Mouse (Mus musculus): ENCODE data around the gene Tusc2.

Tusc2 gene

DNA sequence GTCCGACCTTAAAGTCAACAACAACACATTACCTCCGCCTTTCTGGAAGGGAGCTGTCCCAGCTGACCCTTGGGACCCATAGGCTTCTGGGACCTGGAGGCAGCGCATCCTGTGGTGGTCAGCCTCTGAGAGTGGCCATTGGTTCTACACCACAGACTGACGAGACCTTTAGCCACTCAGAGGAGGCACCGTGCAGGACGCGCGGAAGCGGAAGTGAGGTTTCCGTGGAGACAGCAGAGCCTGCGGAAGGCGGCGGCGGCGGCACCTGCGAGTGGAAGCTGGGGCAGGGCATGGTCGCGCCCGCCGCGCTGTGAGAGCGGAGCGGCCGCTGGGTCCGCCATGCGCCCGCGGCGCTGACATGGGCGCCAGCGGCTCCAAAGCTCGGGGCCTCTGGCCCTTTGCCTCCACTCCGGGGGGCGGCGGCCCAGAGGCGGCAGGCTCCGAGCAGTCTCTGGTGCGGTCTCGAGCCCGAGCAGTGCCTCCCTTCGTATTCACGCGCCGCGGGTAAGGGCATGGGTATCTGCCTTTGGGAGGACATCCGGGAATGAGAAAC, at the start of gene Tusc2:
TSS of gene Tusc2 (plus strand) at position 227 of the 553 bp plus-strand sequence.
- in situ Hi-C loops (cut with MboI) = no loop called here

GRCm38 (mm10) chr9:107514303-107514955, 48.6 kb upstream of the Tusc2 start:
- in situ Hi-C loops (cut with MboI) = no loop called here

GRCm38 (mm10) chr9:107520331-107520730, 42.7 kb upstream of the Tusc2 start:
- in situ Hi-C loops (cut with MboI) = no loop called here

- in situ Hi-C loops (cut with MboI) = no loop called here
Observed at GRCm38 (mm10) chr9:107521190-107521589, 41.9 kb upstream of the Tusc2 start.

DNA sequence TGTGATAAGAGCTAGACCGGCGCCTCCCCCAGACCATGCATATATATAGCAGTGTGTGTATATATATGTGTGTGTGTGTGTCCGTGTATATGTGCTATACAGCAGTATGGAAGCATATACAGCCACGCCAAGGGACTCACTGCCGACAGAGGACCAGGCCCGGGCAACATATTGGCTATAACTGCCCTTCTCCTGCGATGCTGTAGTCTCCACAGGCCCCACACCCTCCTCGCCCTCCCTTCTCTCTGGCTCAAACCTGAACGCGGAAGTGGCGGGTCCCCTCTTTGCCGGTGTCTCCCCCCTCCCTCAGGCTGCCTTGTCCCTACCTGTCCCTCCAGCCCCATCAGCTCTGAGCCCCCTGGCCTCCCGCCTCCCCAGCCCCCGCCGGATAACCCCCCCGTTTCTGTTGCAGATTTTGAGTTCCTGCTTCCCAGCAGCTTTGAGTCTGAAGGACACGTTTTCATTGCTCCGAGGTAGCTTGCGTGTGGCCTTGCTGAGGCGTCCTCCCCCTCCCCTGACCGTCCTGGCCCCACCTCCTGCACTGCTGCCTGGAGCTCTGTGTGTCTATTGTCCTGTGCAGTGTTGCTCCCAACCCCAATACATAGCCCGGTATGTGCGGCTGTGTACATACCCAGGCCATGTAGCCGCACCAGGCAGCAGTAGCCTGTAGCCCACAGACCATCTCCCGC, 41.2 kb upstream of the Tusc2 start:
- in situ Hi-C loops (cut with MboI) = no loop called here

DNA sequence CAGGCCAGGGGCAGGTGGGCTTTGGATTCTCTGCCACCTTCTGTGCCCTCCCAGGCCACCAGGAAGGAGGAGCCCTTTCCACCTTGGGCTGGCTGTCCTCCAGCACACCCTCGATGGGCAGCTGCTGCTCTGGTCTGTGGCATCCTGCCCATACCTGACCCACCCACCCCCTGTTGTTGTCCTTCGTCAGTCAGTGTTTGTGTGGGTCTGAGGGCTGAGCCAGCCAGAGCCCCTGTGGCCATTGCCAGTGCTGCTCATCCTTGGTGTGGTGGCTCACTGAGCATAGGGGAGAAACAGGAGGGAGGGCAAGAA, 40.7 kb upstream of the Tusc2 start:
- in situ Hi-C loops (cut with MboI) = no loop called here

DNA sequence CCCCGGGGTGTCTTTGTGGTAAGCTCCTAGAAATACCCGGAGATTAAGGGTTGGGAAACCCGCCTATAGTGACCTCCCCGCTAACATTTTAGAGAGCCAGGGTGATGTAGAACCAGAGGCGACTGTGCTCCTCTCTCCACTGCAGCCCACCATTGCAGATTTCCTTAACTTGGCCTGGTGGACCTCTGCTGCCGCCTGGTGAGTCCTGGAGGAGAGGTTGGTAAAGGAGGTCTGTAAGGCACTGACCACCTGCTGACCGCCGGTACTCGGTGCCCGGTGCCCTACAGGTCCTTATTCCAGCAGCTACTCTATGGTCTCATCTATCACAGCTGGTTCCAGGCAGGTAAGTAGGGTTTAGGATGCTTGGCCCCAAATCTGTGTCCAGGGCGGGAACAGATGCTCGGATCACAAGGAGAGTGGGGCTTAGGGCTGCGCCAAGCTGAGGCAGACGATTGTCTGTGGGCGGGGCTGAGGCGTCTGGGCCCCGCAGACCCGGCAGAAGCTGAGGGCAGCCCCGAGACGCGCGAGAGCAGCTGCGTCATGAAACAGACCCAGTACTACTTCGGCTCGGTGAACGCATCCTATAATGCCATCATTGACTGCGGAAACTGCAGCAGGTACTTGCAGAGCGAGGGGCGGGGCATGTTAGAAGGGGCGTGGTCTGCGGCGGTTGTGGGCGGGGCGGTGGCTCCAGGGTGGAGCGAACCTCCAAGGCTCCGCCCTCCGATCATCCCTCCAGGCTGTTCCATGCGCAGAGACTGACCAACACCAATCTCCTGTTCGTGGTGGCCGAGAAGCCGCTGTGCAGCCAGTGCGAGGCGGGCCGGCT, 36.6 kb upstream of the Tusc2 start:
- in situ Hi-C loops (cut with MboI) = no loop called here

DNA sequence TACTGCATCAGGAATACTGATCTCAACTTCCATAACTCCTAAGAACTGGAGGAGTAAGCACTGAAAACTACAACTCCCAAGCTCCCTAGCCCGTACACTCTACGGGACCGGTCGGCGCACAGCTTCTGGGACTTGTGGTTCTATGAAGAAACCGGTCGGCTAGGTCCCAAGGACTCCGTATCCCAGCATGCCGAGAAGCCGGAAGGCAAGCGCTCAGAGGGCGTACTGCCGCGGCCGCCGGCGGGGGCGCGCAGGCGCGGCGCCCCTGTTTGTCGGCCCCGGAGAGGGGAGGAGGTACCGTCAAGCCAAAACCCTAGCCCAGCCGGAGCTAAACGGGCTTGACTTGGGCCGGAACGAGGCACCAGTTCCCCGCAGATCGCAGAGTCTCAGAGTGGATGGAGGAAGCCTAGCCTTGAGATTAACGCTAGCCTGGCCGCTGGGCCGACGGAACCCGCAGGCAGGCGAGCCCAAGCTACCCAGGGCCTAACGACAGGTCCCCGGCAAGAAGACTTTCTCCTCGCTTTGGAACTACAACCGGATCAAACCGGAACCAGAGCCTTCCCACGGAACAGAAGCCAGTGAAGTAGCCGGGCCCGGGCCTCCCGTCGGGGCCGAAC, 29.2 kb upstream of the Tusc2 start, which contains the start of gene Tmem115:
TSS of gene Tmem115 (plus strand) at position 155 of the 617 bp plus-strand sequence.
- in situ Hi-C loops (cut with MboI) = no loop called here

DNA sequence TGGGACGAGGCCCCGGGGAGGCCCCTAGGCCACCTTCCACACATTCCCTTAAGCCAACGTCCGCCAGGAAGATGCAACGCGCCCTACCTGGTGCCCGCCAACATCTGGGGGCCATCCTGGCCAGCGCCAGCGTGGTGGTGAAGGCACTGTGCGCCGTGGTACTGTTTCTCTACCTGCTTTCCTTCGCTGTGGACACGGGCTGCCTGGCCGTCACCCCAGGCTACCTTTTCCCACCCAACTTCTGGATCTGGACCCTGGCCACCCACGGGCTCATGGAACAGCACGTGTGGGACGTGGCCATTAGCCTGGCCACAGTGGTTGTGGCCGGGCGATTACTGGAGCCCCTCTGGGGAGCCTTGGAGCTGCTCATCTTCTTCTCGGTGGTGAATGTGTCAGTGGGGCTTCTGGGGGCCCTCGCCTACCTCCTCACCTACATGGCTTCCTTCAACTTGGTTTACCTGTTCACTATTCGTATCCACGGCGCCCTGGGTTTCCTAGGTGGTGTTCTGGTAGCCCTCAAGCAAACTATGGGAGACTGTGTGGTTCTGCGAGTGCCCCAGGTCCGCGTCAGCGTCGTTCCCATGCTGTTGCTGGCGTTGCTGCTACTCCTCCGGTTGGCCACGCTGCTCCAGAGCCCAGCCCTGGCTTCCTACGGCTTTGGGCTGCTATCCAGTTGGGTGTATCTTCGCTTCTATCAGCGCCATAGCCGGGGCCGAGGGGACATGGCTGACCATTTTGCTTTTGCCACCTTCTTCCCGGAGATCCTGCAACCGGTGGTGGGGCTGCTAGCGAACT, 28.4 kb upstream of the Tusc2 start:
- in situ Hi-C loops (cut with MboI) = no loop called here

DNA sequence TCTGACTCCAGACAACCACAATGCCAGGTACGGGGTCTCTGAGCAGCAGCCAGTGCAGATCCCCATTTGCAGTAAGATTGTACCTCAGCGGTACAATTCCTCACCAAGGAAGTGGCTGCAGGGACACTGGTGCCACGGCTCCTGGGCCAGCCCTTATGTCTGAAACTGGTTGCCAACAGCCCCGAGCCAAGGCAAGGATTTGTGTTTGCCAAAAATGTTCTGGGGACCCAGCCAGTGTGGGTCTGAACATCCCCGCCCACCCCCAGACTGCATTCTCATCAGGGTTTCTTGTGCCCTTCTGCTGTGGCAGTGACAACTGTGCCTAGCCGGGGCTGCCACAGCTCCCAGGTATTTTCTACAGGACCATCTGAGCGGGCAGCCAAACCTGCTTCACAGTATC, 24.8 kb upstream of the Tusc2 start:
- in situ Hi-C loops (cut with MboI) = no loop called here

GRCm38 (mm10) chr9:107538711-107539110, 24.3 kb upstream of the Tusc2 start:
- in situ Hi-C loops (cut with MboI) = no loop called here

- in situ Hi-C loops (cut with MboI) = no loop called here
Observed at GRCm38 (mm10) chr9:107539940-107540339, 23.1 kb upstream of the Tusc2 start.

- in situ Hi-C loops (cut with MboI) = no loop called here
Observed at GRCm38 (mm10) chr9:107540420-107540819, 22.6 kb upstream of the Tusc2 start.

DNA sequence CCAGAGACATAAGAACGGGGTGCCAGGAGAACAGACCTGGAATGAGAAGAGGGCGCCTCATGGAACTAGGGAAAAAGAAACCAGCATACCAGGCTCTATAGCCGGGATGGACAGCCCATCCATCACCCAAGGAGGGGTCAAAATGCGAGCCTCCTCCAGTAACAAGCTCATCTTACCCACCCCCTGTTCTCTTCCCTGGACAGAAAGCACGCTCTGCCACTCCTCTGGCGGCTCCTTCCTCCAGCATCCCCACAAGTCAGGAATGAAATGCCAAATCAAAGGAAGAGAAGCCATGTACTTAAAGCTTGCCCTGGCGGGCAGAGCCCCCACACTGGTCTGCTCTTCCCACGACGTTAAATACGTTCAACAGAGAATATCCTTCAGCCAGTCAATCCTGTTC, 22.1 kb upstream of the Tusc2 start:
- in situ Hi-C loops (cut with MboI) = no loop called here

DNA sequence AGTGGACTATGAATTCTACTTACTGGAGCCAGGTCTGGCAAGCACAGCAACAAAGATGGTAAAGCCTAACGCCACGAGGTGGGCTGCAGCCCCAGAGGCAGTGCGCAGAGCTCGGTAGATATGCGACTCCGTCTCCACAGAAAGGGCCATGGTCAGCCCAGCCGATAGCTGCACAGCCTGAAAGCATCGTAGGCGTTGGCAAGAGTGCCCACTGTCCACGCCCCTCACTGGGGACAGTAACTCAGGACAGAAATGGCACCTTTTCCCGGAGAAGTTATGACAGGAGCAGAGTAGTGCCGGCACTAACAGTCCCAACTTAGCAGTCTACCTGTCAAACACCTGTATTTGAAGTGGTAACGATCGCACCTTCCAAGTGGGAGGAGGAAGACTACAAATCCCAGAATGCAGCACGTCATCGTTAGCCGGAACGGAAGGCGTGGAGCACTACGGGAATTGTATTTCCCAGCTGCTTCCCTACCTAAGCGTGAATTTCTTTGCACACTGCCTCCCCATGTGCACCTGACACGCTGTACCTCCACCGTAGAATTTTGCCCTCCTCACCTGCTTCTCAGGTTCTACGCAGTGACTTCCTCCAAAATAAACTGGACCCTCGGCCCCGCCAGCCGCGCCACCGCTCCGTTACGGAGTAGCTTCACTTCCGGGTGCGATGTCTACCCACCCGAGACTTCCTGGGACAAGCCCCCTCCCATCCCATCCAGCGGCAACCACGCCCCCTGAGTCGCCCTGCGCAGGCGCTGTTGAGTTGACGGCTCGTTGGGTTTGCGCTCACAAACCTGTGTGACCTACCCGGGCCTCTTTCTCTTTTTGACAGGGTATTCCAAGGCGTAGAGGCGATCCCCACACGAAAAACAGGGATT, 21.3 kb upstream of the Tusc2 start, which contains the start of the genes Cyb561d2 and Nprl2:
TSS of gene Cyb561d2 (minus strand) at position 720 of the 878 bp plus-strand sequence.
TSS of gene Nprl2 (plus strand) at position 753 of the 878 bp plus-strand sequence.
- in situ Hi-C loops (cut with MboI) = no loop called here

GRCm38 (mm10) chr9:107542352-107542686, 20.7 kb upstream of the Tusc2 start:
- in situ Hi-C loops (cut with MboI) = no loop called here

DNA sequence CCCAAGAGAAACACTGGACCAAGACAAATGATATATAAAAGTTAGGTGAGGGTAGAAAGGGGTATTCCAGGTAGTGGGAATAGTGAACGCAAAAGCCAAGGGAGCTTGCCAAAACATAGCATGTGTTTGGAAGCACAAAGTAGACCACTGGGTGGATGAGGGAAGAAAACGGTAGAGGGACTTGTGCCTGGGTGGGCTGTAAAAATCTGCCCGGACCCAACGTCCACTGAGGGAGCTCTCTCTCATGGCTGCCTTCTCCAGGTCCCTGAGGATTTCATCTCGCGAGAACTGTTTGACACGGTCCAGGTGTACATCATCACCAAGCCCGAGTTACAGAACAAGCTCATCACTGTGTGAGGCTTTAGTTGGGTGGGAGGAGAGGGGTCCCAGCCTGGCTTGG, 20.3 kb upstream of the Tusc2 start:
- in situ Hi-C loops (cut with MboI) = no loop called here

GRCm38 (mm10) chr9:107543299-107543698, 19.8 kb upstream of the Tusc2 start:
- in situ Hi-C loops (cut with MboI) = no loop called here

- in situ Hi-C loops (cut with MboI) = no loop called here
Observed at GRCm38 (mm10) chr9:107544196-107544700, 18.8 kb upstream of the Tusc2 start.

DNA sequence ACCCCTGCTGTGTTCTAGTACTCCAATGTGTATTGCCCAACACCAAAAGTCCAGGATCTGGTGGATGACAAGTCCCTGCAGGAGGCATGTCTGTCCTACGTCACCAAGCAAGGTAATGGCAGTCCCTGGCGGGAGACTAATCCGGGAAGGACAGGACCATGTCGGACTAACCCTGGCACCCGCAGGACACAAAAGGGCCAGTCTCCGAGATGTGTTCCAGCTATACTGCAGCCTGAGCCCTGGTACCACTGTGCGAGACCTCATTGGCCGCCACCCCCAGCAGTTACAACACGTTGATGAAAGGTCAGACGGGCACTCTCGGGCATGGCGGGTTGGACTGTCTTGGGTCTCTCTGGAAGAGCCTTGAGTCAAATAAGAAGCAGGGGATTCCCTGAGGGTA, 18.3 kb upstream of the Tusc2 start:
- in situ Hi-C loops (cut with MboI) = no loop called here
